Mouse (Mus musculus) stomach, embryonic 14.5 days (tissue): Measurements from ENCODE around the gene Cd37. TPM values are rescaled to one million over a fixed set of nuclear protein-coding genes. Genes with fewer than 3 reads are reported as not detected.

ENCODE experiments used
- ATAC-seq: fragments of 200-750 bp; cut with Nextera tagmentation; 2 replicates; pipeline ENCODE4 v1.8.0; 2017; ENCODE audit warnings: low read depth, moderate TSS enrichment; ENCODE audit not compliant: insufficient number of reproducible peaks, insufficient read depth, low FRiP score
- H3K27ac ChIP-seq: fragments of 300-500 bp; sonication (generic); 2 replicates; pipeline ENCODE4 v1.5.1; 2014; ENCODE audit warnings: mild to moderate bottlenecking, low read length, moderate library complexity, mixed read lengths
- H3K27me3 ChIP-seq: fragments of 300-500 bp; sonication (generic); 2 replicates; pipeline ENCODE4 v1.6.1; 2014; ENCODE audit warnings: low read length, control low read depth, mixed read lengths; ENCODE audit not compliant: control insufficient read depth, insufficient read depth
- H3K36me3 ChIP-seq: fragments of 300-500 bp; sonication (generic); 2 replicates; pipeline ENCODE4 v1.6.1; 2014; ENCODE audit warnings: mild to moderate bottlenecking, control low read depth, low read length, moderate library complexity, mixed read lengths; ENCODE audit not compliant: control insufficient read depth, insufficient read depth
- H3K4me1 ChIP-seq: fragments of 300-500 bp; sonication (generic); 2 replicates; pipeline ENCODE4 v1.6.1; 2014; ENCODE audit warnings: low read length, control low read depth, mixed read lengths; ENCODE audit not compliant: control insufficient read depth, insufficient read depth
- H3K4me2 ChIP-seq: fragments of 300-500 bp; sonication (generic); replicated peaks from 2 replicates; pipeline ENCODE4 v1.6.1; 2014; ENCODE audit warnings: low read depth, low read length, control low read depth
- H3K4me3 ChIP-seq: fragments of 300-500 bp; sonication (generic); 2 replicates; pipeline ENCODE4 v1.5.1; 2014; ENCODE audit warnings: low read depth, low read length, control low read depth
- H3K9ac ChIP-seq: fragments of 300-500 bp; sonication (generic); replicated peaks from 2 replicates; pipeline ENCODE4 v1.6.1; 2014; ENCODE audit warnings: low read depth, mild to moderate bottlenecking, control low read depth, low read length, moderate library complexity, mixed read lengths
- H3K9me3 ChIP-seq: fragments of 300-500 bp; sonication (generic); 2 replicates; pipeline ENCODE4 v1.6.1; 2016; ENCODE audit warnings: low read depth, low read length, control low read depth; ENCODE audit not compliant: control insufficient read depth
- WGBS: fragments of 180-500 bp; shearing (Covaris S2); extraction: QIAGEN DNeasy Blood & Tissue Kit; methylation state at CpG from one replicate; pipeline ENCODE4 v1.1.7; 2014; 5-methylcytosine and 5-hydroxymethylcytosine counted together
- polyA plus RNA-seq: library from polyadenylated mRNA; unstranded; fragments of >200 nt; fragmentation: Nextera tagmentation; extraction: Ambion mirVana; gene quantifications from 2 replicates; pipeline ENCODE4 v1.2.1, GENCODE M21; 2014

Gene Cd37
- polyA plus RNA-seq, 1 experiment from 2014 or later, result 2.2 TPM

DNA sequence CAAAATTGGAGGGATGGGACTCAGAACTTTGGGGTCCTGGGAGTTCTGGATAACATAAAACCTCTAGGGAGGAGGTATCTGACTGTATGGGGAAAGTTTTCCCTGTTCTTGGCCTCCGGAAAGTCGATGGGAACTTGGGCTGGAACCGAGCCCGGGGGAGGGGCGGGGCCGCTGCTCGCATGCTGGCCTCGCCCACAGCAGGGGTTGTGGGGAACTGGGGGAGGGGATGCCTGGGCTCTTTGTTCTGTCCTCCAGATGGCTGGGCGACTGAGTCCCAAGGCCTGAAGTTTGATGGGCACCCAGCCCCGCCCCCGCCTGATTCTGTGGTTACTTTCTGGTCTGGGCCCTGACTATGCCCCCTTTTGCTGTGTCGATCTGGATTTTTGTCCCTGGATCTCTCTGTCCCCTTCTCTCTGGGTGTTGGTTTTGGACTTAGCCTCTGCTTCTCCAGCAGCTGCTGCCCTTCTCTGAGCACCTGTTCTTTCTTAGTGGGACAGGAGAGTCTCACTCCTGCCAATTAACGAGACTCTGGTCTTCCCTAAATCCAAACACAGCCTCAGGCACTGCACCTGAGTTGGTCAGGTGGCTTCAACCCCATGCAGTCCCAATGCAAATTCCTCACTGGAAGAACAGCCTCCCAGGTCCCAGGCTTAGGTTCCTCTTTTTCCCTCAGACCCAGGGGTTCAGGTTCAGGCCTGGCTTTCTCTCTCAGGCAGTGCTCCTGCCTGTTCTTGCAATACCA is 22.3 kb downstream of the Cd37 start:
- Histone ChIP-seq H3K4me3 (peak overlapping the region; percentile 71), H3K27me3 (no peaks in the 10 kb centered on the region), H3K9me3 (no peaks in the 10 kb centered on the region), H3K27ac (peak overlapping the region; percentile 89), H3K36me3 (peaks cover 42% of the 10 kb centered on the region), H3K4me1 (peaks cover 20% of the 10 kb centered on the region), H3K4me2 (peak overlapping the region; percentile 97), H3K9ac (peak overlapping the region; percentile 95)
- peak; percentile 76 for ATAC-seq
- WGBS, result 1% methylated on average over 13 of the region's 13 CpGs

DNA sequence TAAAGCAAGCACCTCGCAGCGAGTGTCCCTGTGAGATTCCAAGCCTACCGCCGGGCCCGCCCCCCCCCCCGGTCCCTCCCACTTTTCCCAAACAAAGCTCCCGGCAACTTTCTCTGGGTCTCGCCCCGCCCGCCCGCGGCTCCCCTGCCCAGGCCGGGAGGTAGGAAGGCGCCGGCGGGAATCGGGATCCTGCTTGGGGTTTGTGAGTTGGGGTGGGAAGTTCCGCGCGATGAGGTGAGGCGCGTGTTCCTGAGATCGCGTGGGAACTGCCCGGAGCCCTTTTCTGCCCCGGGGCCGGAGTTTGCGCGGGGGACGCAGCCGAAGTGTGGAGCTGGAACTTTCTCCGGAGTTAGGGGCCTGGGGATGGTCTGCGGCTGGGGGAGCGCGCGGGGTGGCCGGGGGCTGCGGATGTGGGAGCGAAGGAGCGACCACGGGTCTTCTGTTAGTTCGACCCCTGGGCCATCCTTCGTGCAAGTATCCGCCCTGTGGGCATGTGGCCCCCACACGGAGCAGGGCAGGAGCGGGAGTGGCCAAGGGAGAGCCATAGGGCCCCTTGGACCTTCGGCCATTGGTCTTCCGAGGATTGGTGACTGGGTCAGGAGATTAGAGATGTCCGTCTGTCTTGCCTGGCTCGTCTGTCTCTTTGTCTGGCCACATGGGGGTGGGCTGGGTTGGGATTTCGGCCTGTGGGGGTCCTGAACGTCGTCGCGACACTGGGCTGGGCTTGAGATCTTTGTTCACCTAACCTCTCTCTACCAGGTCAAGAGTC is 23.1 kb downstream of the Cd37 start, which contains the start of gene Tead2:
Tead2 (plus strand) TSS at position 81 of the 769 bp plus-strand sequence.
- Histone ChIP-seq H3K27ac (peak within 1 kb of the TSS; percentile 89), H3K4me1 (peaks cover 23% of the 10 kb centered on the region), H3K27me3 (no peaks in the 10 kb centered on the region), H3K36me3 (peaks cover 36% of the 10 kb centered on the region), H3K9ac (peak within 1 kb of the TSS; percentile 95), H3K9me3 (no peaks in the 10 kb centered on the region), H3K4me3 (peak within 1 kb of the TSS; percentile 71), H3K4me2 (peak within 1 kb of the TSS; percentile 97)
- WGBS, result under 1% methylated on average over 55 of the region's 55 CpGs
- ATAC-seq, result peak; percentile 46

DNA sequence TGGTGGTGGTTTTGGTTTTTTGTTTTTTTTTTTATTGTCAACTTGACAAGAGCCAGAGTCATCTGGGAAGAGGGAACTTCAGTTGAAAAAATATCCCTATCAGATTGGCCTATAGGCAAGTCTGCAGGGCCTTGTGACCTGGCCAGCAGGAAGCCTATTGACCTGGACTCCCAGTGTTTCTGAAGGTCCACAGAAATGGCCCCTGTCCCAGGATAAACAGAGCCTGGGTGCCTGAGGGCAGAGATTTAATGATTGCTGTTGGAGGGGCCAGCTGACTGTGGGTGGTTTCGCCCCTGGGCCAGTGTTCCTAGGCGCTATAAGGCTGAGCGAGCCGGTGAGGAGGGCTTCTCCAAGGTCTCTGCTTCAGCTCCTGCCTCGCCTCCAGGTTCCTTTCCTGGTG is 25.2 kb downstream of the Cd37 start:
- WGBS, result 67% methylated on average over 5 of the region's 5 CpGs
- no peak for ATAC-seq
- Histone ChIP-seq H3K9ac (no peak overlapping the region), H3K27me3 (no peaks in the 10 kb centered on the region), H3K4me1 (peaks cover 23% of the 10 kb centered on the region), H3K4me2 (no peak overlapping the region), H3K36me3 (peaks cover 15% of the 10 kb centered on the region), H3K27ac (no peak overlapping the region), H3K9me3 (no peaks in the 10 kb centered on the region), H3K4me3 (no peak overlapping the region)

DNA sequence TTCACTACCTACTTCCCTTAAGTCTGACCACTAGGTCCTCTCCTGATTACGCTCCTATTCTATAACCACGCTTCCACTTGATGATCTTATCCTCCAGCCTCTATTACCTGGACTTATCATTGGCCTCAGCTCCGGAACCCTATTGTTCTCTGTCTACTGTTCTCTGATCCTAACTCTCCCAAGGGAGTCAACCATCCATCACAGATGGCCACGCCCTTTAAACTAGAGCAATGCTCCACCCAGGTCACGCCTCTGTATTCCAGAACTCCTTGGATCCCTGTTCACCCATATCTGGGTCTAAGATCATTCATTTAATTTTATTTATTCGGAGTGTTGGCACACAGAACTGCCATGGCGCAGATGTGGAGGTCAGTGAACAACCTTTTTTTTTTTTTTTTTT is 26.6 kb downstream of the Cd37 start:
- no peak overlapping the region for H3K4me2 ChIP-seq
- H3K4me3 ChIP-seq, result no peak overlapping the region

DNA sequence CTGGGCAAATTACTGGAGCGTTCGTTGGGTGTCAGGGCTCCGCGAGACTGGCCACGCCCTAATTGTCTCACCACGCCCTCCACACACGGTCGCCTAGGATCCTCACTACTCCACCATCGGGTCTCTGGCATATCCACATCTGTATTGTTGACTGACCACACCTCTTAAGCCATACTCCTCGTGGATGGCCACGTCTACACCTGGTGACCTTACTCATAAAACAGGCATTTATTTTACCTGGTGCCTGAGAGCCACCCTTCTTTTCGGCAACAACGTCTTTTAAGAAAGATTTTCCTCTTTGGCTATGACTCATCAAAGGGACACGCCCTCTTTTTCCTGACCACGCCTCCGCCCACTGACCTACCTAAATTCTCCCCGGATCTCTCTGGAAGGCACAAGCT is 27.1 kb downstream of the Cd37 start, which contains the start of gene Dkkl1:
Dkkl1 (minus strand) TSS at position 297 of the 401 bp plus-strand sequence.
- no peaks in the 10 kb centered on the region for H3K36me3 ChIP-seq
- peak within 1 kb of the TSS; percentile 24 for H3K4me2 ChIP-seq
- no peak within 1 kb of the TSS for H3K27ac ChIP-seq
- H3K27me3 ChIP-seq, result no peaks in the 10 kb centered on the region
- H3K9ac ChIP-seq, result no peak within 1 kb of the TSS
- WGBS, result 4% methylated on average over 17 of the region's 17 CpGs
- H3K4me1 ChIP-seq, result peaks cover 11% of the 10 kb centered on the region; the same call in 1 of the 2 replicates
- H3K4me3 ChIP-seq, result 0 out of 2 replicates have a peak within 1 kb of the TSS, but pooled peaks have one; percentile 7
- no peak for ATAC-seq
- H3K9me3 ChIP-seq, result no peaks in the 10 kb centered on the region

More for the DNA sequence above, 26.6 kb downstream of the Cd37 start:
- peaks cover 2% of the 10 kb centered on the region for H3K36me3 ChIP-seq
- ATAC-seq, result no peak
- no peak overlapping the region for H3K27ac ChIP-seq
- no peaks in the 10 kb centered on the region for H3K9me3 ChIP-seq
- no peak overlapping the region for H3K9ac ChIP-seq
- peaks cover 16% of the 10 kb centered on the region for H3K4me1 ChIP-seq
- 69% methylated on average over 7 of the region's 7 CpGs for WGBS
- H3K27me3 ChIP-seq, result no peaks in the 10 kb centered on the region

DNA sequence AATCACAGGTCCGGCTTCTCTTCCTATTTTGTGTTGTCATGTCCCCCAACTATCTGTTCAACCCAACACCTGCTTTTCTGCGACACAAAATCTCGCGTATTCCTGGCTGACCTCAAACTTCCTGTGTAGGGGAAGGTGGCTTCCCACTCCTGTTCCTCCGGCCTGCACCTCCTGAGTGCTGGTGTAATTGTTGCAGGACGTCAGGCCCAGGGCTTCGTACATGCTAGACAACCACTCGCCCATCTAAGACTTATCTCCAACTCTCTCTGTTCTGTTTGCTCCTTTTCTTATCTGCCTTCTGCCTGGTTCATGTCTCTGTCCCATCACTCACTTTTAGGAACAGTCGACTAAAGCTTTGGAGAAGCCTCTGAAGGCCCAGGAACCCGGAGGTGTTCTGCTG is 27.8 kb downstream of the Cd37 start:
- no peak for ATAC-seq
- Histone ChIP-seq H3K4me2 (no peak overlapping the region), H3K27ac (no peak overlapping the region), H3K9ac (no peak overlapping the region), H3K9me3 (no peaks in the 10 kb centered on the region), H3K36me3 (no peaks in the 10 kb centered on the region), H3K27me3 (no peaks in the 10 kb centered on the region), H3K4me3 (no peak overlapping the region), H3K4me1 (0 out of 2 replicates have a peak, but pooled peaks cover 11% of the 10 kb centered on the region)
- 59% methylated on average over 10 of the region's 10 CpGs for WGBS

DNA sequence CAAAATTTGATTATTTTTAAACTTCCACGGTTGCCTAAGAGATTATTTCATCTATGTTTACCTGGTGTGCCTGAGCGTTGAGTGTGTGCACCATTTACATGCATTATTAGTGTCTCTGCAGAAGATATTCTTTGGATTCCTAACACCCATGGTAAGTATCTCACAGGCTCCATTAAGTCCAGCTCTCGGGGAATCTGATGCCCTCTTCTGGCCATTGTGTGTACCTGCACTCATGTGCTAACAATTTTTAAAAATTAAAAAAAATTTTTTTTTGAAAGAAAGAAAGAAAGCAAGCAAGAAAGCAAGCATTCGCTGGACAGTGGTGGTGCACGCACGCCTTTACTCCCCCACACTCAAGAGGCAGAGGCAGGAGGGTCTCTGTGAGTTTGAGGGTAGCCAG is 30.7 kb downstream of the Cd37 start:
- 0 out of 2 replicates have a peak, but pooled peaks cover 7% of the 10 kb centered on the region for H3K4me1 ChIP-seq
- no peak overlapping the region for H3K4me3 ChIP-seq
- H3K27ac ChIP-seq, result no peak overlapping the region
- no peaks in the 10 kb centered on the region for H3K27me3 ChIP-seq
- no peak overlapping the region for H3K9ac ChIP-seq
- no peaks in the 10 kb centered on the region for H3K36me3 ChIP-seq
- H3K4me2 ChIP-seq, result no peak overlapping the region
- H3K9me3 ChIP-seq, result no peaks in the 10 kb centered on the region
- 81% methylated on average over 6 of the region's 6 CpGs for WGBS
- no peak for ATAC-seq

DNA sequence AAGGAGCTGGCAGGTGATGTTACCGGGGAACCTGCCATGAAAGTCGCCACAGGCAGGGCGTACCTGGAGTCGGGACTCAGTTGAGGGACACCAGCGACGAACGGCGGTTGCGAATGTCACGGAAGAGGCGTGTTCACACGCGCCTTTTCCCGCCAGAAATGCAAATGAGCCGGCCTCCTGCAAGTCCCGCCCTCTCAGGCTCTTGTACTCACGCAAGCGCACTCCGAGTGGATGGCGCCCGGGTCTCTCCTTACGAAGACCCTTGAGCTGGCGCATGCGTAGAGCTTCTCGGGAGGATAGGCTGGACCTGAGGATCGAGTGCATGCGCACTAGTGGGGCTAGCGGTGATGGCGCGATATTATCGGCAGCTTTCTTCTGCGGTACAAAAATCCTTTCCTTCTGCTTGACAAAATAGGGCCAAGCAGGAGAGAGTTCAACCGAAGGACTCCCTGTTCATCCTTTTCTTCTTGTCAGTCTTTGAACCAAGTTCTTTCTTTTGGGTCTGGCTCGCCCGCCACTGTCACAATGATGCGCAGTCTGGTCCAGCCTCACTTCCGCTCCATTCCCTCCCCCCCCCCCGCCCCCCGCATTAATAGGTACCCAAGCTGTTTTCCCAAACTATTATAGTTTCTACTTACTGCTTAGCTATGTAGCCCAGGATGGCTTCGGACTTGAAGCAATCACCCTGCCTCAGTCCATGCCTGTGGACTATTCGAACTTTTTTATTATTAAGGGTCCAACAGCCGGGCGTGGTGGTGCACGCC is 34.4 kb downstream of the Cd37 start, which contains the start of gene Ccdc155:
Ccdc155 (minus strand) TSS at position 513 of the 764 bp plus-strand sequence.
- 8% methylated on average over 43 of the region's 44 CpGs for WGBS
- ATAC-seq, result peak; percentile 95
- no peaks in the 10 kb centered on the region for H3K9me3 ChIP-seq
- no peak within 1 kb of the TSS for H3K9ac ChIP-seq
- H3K4me2 ChIP-seq, result peak within 1 kb of the TSS; percentile 58
- H3K4me3 ChIP-seq, result peak within 1 kb of the TSS; percentile 29
- no peaks in the 10 kb centered on the region for H3K4me1 ChIP-seq
- H3K36me3 ChIP-seq, result no peaks in the 10 kb centered on the region
- H3K27me3 ChIP-seq, result no peaks in the 10 kb centered on the region
- no peak within 1 kb of the TSS for H3K27ac ChIP-seq
